Mouse (Mus musculus): ENCODE results near the gene Kif2c.

DNA sequence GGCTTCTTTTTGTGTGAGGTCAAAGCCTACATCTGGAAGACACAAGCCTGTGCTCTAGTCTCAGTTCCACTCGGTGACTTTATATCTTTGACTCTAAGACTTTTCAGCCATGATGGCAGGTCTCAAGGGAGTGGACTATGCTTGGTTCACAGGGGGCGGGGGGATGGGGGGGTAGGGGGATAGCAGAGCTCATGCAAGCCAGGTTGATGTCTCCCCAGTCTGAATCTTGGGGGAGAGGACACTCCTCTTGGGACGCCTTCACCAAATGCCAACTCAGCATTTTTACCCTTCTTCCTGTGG, 58.3 kb downstream of the Kif2c start:
- no peak for TF ChIP-seq CTCF (IDR thresholded peaks at IDR 0.05; ENCODE audit: borderline replicate concordance, extremely low read depth, insufficient read depth, insufficient read length)
- TF ChIP-seq POLR2A (IDR thresholded peaks at IDR 0.05; ENCODE audit: borderline replicate concordance, extremely low read depth, insufficient read depth, insufficient read length, poor library complexity, severe bottlenecking), result no peak

All from brain, embryonic 14.5 days (tissue).